Mouse (Mus musculus) cerebellum, postnatal 10 days (tissue): ENCODE measurements around the gene Rcsd1.

ENCODE experiments used
- DNase-seq, 2 experiments: peaks; one replicate each; pipeline ENCODE4 v3.0.0; 2021; ENCODE audit warnings: mixed read lengths in 2 of 2

Gene Rcsd1

DNA sequence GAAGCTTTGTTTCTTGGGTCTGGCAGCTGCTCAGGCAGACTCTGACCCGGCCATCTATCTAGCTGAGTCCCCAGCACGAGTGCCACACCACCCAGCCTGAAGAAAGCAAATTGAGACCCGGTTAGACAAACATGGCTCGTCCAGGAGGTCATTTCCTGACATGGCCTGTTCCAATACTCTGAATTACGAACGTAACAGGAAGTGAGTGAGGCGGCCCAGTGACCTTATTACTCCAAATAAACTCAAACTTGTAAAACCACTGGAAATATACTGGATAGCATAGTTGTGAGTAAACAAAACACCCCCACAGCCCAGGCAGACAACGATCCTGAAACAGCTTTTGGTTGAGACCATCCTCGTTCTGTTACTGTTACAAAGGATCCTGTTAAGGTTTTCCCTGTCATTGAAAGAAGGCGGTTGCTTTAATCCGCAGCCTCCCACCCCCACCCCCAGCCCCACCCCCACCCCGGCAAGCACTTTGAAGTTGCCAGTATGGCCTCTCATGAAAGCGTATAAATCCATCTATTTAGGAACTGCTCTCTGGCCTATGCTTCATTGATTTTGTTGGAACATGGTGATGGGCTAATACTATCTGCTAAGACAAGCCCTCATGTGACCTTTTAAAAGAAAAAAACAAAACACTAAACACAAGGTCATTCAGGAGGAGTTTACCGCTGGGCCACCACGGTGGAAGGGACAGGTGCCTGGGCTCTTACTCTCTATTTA lies 92.2 kb downstream of the Rcsd1 start:
- DNase-seq: no peak

DNA sequence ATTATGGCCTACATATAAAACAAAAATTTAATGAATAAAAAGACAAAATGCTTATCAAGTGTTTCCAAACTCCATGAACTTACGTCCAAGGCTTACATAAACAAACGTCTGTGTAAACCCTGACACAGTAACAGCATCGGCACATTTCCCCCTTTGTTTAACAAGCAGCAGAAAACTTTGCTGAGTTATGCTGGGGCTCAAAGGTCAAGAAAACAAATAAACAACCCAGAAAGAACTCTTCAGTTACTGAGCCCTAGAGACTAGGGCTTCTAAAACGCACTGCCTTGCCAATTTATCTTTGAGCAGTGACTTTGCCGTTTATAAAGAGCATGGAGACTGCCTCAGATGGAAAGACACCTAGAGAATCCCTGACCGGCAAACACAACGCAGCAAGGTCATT lies 92.9 kb downstream of the Rcsd1 start:
- no peak for DNase-seq

GRCm38 (mm10) chr1:165614793-165615192 lies 94.8 kb downstream of the Rcsd1 start:
- no peak for DNase-seq

DNA sequence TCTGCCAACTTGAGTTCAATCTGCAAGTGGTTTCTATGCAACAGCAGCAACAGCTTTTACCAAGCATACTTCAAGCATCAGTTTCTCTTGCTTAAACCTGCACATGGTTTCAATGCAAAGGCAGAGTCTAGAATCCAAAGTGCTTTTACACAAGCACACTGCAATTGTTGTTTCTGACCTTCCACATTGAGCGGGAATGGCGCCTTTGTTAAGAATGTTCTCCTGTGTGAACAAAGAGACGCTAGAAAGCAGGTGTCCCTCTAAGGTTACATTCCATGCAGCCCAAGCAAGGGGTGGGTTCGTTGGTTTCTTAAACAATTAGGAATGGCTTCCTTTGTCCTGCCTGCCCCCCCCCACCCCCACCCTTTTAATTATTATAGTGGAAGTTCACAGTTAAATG lies 95.6 kb downstream of the Rcsd1 start:
- no peak for DNase-seq

DNA sequence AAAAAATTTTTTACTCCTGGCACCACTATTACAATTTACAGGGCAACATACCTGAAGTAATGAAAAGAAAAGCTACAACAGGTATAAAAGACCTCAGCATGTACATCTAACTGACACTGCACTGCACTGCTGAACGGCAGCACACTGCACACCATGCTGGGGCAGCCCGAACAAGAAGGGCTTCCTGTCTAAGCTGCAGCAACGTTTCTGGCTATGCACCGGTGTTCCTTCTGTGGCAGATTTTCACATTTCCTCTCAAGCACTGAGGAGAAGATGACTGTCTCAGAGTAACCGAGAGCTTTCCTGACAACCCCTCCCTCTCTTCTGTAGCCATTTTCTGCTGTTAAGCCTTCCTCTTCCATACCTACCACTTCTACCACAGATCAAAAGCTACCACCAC lies 96.8 kb downstream of the Rcsd1 start:
- DNase-seq: no peak

- peak in 1 of 2 experiments; percentile 18 for DNase-seq
These were observed 99.1 kb downstream of the Rcsd1 start for GRCm38 (mm10) chr1:165610321-165610999.

DNA sequence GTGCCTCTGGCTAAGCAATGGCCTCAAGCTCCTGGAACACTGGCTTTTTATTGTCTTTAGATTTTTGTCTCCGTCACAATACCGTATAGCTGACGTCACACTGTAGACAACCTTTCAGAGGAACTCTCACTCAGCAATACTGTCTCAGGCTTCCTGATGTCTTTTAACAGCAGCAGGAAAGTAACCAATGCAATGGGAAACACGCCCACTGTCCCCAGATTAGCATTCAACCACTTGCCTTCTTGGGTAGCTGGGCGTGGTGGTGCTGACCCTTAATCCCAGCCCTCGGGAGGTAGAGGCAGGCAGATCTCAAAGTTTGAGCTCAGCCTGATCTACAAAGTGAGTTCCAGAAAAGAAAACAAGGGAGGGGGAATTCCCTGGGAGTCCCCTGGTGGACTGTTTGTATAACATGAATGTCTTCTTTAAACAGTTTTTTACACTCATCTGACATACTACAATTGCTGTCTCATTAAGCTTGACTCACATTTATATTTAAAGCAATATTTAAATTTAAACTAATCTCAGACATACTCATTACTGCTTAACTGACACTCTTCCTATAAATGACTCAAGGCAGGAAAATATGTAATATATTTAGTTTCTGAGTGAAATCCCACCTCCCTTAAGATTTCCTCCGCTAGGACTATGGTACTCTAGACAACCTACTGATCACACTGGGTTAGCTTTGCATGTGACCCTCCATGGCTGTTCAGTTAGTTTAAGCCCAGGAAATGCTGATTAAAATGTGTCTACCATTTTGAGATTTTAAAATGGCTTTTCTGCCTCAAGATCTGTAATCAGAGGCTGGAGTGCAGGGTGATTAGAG lies 99.8 kb downstream of the Rcsd1 start:
- DNase-seq: no peak

DNA sequence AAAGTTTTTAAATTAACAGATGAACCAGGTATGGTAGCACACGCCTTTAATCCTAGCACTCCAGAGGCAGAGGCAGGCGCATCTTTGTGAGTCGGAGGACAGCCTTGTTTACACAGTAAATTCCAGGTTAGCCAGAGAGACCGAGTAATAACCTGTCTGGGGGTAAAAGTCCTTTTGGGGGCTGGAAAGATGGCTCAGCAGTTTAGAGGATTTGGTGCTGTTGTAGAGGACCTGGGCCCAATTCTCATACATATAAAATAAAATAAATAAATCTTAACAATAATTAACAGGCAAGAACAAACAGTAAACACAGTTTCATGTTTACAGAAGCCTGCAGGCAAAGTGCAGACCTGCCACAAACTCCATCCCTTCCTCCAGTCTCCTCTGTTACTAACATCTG lies 100.7 kb downstream of the Rcsd1 start:
- DNase-seq: no peak

- DNase-seq: peak; percentile 34 to 49
These were observed 103.8 kb downstream of the Rcsd1 start for GRCm38 (mm10) chr1:165605774-165606173.

GRCm38 (mm10) chr1:165605108-165605507 lies 104.4 kb downstream of the Rcsd1 start:
- no peak for DNase-seq

DNA sequence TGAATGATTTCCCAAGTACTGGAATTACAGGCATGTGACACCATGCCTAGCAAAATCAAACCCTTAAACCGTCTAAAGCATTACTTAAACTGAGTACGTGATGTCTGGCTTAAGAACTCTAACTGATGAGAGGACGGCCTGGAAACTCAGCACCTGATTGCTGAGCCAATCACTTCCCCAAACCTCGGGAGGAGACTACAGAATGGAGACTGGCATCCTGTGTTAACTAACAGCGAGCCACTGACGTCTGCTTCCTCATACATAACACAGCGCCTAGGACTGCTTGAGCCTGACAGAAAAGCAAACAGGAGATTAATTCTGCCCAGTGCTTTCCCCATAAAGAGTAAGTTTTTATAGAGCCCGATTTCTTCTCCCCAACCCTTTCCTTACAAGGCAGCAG lies 105.4 kb downstream of the Rcsd1 start:
- DNase-seq: no peak

- DNase-seq: no peak
These were observed 106.3 kb downstream of the Rcsd1 start for GRCm38 (mm10) chr1:165603218-165603617.

DNA sequence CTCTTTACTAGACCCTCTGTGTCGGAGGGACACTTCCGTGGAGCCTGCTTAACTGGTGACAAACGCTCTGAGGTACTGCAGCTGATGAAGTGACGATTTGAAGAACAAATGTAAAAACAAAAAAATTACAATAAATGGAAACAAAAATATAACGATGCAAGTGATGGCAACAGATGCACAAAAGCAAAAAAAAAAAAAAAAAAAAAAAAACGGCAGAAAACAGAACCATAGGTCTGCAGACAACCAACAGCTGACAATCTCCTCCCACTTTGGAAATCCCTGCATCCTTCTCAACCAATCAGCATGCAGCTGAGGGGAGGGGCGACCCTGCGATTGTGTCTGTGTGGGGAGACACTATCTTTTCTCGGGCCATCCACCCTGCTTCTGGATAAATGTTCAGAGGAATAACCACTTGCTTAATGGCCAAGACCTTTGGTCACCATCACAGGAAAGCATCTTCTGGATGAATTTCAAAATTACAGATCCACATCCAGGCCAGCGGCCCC lies 107.7 kb downstream of the Rcsd1 start:
- no peak for DNase-seq
